Mouse (Mus musculus) neural tube, embryonic 10.5 days (tissue): ENCODE measurements around the gene Myo5c.

Experiments used
- DNase-seq: peaks from one replicate; pipeline ENCODE4 v3.0.0-alpha.2; 2017; ENCODE audit warnings: low spot score; ENCODE audit errors: extremely low spot score

Gene Myo5c

DNA sequence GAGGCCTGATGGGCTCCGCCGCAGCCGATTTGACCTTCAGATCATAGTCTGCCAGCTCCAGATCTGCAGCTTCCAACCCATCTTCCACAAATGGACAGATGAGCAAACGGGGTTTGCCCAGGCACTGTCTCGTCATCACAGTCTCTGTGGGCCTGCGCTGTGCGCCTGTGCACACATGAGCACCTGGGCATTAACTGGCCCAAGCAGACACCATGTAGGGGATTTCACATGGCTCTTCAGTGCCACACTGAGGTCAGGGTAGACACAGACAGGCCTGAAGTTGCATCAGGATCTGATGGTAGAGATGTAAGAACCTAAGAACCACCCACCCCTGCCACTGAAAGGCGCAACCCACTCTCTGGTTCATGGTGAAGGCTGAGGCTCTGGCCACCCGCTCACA, 43.2 kb downstream of the Myo5c start:
- DNase-seq: no peak

DNA sequence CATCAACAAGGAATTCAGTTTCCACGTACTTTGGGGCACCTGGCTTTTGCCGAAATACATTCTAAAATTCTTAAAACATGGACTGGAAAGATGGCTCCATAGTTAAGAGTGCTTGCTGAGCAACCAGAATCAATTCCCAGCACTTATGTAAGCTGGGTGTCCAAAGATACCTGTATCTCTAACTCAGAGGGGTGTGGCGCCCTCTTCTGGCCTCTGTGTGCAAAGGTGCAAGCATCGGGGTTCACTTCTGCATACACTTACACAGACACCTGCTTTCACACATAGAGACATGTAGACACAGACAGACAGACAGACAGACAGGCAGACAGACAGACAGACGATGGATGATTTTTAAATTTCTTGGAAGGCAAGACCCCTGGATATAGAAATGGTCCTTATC, 49.0 kb downstream of the Myo5c start:
- peak; percentile 54 for DNase-seq

DNA sequence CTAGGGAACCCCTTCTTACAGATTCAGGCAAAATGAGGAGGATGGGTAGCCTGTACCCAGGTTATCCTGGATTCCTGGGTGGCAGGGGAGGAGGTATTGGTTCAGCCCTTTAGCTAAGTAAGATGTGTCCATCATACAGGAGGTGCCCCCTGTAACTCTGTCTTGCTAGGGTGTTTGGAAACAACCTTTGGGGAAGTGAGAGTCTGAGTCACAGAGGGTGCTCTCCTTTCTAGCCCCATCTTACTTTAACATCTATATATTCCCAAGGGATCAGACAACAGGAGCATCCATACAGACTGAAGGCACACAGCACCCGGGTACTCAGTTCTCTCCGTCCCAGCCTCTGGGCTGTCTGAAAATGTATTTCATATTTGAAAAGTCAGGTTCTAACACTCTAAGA, 50.4 kb downstream of the Myo5c start:
- DNase-seq: no peak

DNA sequence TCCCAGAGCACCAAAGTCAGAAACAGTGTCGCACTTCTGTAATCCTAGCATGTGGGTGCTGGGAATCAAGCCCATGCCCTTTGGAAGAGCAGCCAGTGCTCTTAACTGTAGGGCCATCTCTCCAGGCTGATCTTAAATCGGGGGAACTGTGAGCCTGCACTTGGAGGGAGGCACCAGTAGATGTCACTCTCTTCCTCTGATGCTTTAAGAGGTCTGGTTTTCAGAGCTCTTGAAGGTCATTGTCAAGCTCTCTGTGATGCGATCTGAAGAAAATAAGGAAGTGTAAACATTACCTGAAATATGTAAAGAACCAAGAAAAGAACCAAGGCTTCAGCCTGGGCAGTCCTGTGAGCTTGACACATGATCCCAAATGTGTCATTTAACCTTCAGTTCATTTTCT, 51.0 kb downstream of the Myo5c start:
- DNase-seq: peak; percentile 43

DNA sequence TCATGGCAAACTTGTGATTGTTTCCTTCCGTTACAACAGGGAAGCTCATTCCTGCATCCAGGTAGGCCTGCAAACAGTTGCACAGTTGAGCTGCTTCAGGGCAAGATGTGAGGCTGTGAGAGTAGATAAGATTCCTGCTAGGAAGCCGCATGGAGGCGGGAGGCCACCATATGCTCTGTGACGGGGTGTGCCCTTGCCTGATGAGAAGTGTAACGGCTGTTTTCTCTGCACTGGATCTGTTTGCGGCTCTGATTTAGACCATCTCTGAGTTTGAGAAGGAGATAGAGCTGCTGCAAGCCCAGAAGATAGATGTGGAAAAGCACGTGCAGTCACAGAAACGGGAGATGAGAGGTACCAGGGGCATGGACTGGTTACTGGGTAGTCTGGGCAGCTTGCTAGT, 51.8 kb downstream of the Myo5c start:
- no peak for DNase-seq

DNA sequence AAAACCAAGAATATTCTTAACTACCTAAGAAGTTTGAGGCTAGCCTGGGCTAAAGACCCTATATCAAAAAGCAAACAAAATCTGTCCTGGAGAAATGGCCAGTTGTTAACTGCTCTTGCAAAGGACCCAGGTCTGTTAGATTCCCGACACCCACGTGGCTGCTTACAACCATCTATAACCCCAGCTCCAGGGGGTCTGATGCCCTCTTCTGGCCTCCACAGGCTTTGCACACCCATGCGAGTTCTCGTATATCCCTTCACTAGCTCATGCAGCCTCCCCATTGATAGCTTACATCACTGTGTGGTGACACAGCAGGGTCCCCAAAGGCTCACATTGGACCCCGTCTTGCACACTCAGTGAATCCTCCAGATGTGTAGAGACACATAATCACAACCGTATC, 53.5 kb downstream of the Myo5c start:
- no peak for DNase-seq

DNA sequence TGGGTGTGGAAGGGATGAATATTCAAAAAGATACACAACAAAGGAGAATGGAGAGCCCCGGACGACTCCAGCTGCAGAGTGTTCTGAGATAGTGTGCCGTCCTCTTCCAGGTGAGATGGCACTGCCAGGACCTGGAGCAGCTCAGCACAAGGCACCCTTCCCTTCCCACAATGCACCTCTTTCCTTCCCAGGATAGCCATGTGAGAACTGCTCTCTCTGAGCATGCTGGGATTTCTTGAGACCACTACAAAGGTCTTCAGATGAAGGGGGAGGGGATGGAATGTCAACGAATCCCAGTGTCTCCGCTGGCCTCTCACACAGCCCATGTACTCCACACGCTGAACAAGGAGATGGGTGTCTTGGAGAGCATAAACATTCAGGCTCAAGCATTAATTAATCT, 55.8 kb downstream of the Myo5c start:
- no peak for DNase-seq

DNA sequence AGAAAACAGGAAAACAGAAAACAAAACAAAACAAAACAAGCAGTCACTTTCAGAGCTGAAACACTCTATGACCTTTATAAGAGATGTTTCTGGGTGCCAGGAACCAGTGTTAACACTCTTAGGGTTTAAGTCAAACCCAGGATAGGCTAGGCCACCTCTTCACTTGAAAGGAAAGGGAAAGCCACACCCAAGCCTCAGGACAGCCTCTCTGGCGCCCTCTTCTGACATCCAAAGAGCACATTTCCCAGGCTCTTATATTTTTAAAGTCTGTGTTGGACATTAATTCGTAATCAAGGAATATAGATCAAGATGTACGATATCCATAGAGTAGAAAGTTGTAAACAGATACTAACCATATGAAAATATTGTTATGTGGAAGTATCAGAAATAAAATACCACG, 57.7 kb downstream of the Myo5c start:
- DNase-seq: no peak

DNA sequence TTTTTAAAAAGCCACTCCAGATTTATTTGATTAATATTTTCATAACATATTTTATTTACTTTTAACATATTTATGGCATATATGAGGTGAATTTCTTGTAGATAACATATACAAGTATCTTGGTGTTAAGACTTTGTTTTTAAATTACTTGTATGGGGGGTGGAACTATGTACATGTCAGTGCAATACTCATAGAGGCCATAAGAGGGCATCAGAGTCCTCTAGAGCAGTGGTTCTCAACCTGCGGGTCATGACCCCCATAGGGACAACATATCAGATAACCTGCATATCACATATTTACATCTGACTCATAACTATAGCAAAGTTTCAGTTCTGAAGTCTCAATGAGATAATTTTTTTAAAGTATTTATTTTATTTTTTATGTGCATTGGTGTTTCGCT, 67.5 kb downstream of the Myo5c start:
- no peak for DNase-seq

DNA sequence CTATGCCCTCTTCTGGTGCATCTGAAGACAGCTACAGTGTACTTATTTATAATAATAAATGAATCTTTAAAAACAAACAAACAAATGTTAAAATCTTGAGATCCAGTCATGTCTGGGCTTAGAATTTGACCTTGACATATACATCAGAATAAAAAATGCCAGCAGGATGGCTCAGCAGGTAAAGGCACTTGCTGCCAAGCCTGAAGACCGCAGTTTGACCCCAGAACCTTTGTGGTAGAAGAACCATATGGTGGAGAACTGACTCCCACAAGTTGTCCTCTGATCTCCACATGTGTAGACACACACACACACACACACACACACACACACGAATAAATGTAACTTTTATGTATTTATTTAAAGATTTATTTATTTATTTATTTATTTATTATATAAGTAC, 71.2 kb downstream of the Myo5c start:
- no peak for DNase-seq

DNA sequence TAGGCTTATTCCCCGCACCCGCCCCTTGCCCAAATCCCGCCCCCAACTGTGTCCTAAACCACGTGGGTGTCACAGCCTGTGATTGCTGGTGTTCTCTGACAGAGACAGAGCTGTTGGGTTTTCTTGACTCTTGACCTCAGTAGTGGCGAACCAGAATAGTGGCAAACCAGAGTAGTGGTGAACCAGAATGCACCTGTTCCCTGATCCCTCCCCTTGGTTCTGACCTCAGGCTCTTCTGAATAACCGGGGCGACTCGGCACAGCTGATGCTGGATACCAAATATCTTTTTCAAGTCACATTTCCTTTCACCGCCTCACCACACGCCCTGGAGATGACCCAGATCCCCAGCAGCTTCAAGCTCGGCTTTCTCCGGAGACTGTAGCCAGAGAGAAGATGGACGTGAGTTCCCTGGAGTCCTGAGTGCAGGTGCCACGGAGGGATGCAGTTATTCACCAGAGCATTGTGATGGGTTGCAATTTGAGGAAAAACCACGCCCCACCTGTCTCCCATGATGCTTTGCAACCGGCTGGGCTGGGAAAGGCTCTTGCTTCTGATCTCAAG, 72.0 kb downstream of the Myo5c start:
- no peak for DNase-seq

DNA sequence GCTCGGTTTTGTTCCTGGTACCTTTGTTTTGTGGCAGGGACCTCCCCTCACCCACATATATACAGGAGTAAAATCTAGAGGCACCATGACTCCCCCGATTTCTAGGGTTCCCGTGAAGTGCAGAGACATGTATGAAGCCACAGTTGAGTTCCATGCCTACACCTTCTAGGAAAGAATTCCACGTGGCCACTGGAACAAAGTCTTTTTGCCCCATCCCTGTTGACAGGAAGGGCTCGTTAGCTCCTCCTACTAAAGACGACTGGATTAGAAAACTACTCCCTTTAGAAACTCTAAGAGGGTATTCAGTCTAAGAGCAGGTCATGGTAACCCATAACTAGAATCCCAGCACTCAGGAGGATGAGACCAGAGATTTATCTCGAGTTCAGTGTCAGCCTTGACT, 72.5 kb downstream of the Myo5c start:
- DNase-seq: no peak

DNA sequence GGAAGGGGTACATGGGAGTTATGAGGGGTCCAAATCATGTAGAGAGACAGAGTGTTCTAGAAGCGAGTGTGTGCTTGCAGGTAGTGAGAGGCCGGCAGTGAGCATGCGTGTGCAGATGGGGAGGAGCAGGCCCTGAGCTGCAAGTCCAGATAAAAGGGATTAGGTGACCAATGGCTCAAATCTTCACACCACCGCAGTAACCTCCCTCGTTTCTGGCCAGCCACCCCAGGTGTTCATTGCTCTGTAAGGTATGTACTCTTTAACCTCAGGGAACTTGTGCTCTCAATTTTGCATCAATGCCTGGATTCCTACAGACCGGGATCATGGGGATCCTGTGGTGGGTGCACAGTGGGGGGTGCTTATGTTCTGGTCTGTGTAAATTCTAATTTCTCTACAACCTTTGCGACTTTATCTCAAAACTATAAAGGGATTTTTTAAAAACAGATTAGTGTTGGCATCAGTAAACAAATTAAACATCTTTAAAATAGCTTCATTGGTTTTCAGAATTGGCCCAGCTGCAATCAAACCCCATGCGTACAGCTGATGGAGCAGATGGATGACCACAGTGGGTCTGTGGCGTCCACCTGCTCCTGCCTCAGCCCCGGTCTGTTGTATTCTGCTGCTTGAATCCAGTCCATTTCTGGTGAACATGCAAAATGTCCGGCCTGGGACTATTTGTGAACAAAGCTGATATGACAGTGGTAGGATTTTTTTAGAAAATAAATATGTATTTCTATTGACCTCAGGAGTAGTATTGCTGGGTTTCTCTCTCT, 74.5 kb downstream of the Myo5c start, which contains the start of gene Gnb5:
TSS of gene Gnb5 (plus strand) at position 163 of the 773 bp plus-strand sequence.
- no peak for DNase-seq

DNA sequence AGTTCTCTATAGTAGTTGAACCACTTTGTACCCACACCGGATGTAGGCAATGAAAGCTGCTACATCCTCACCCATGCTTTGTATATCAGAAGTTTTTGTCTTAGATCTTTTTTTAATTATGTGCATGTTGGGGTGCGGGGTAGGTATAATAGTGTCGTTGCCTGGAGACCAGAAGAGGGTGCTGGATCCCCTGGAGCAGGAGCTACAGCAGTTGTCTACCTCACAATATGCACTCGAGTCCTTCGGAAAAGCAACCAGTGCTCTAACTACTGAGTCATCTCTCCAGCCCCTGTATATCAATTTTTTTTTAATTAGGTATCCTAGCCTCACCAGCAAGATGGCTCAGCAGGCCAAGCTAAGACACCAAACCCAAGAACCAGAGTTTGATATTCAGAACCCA, 75.2 kb downstream of the Myo5c start:
- DNase-seq: no peak

DNA sequence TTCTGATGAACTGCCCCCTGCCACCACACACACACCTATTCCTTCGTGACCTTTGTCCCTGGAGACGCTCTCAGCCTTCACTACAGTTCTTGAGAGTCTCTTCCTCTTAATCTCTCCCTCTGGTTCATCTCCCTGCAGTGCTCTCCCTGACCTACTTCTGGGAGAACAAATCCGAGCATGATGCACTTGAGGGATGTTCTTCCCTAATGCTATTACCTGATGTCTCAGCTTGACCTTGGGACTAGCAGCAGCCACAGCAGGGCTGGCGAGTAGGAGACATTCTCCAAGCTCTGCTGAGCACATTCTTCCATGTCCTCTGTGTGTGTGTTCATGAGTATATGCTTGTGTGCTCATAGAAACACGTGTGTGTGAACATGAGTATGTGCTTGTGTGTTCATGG, 76.8 kb downstream of the Myo5c start:
- no peak for DNase-seq

DNA sequence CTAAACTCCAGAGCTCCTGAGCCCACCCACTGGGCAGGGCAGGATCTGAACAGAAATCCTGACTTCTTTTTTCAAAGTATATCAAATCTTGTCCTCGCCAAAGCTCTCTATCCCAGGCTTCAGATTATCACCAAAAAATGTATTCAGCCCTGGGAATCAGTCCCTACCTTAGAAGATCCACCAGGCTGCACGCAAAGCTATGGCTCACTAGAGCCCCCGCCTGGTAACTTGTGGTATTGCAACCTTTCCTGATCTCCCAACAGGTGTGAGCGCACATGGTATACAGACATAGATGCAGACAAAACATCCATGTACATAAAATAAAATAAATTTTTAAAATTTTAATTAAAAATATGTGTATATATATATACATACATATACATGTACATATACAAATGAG, 80.2 kb downstream of the Myo5c start:
- peak; percentile 85 for DNase-seq

DNA sequence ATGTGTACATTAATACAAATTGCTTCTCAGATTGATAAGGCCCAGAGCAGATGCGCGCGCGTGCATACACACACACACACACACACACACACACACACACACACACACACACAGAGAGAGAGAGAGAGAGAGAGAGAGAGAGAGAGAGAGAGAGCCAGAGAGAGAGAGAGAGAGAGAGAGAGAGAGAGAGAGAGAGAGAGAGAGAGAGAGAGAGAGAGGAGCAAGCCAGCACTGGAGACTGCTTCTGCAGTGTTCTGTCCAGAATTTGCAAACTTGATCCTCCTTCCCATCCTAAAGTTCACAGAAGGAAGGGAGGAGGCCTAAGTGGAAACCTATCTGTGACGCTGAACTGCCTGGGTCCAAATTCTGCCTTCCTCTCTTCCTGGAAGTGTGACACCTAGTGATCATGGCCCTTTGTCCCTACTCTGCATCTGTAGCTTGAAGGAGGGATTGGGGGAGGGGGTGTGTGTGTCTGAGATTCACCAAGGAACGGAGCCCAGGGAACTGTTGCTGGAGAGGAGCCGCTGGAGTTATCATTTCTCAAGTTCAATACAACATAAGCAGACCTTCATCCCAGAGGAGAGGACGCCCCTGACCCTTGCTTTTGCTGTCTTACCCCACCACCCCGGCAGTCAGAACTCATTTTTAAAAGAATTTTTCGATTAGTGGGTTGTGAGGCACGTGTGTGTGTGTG, 81.5 kb downstream of the Myo5c start:
- no peak for DNase-seq

DNA sequence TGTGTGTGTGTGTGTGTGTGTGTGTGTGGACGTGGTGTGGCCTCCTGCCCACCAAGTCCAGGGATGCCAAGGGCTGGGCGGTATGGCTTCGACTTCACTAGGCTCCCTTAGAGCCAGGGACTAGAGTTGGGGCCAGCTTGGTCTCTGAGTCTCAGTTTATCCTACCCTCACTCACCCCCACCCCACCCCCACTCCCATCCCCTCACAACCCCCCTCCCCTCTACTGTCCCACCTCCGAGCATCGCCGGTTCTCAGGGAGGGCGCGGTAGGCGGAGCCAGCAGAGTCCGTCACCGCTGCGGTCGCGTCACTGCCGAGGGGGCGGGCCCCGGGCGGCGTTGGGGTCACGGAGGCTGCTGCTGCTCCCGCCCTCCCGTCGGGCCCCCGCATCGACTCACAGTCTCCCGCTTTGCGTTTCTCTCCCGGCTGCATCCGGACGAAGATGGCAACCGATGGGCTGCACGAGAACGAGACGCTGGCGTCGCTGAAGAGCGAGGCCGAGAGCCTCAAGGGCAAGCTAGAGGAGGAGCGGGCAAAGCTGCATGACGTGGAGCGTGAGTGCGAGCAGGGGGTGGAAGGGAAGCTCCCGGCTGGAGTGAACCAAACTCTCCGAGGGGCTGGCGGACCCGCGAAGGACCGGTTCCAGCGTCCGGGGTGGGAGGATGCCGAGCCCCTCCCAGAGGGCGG, 82.2 kb downstream of the Myo5c start:
- DNase-seq: peak; percentile 89

DNA sequence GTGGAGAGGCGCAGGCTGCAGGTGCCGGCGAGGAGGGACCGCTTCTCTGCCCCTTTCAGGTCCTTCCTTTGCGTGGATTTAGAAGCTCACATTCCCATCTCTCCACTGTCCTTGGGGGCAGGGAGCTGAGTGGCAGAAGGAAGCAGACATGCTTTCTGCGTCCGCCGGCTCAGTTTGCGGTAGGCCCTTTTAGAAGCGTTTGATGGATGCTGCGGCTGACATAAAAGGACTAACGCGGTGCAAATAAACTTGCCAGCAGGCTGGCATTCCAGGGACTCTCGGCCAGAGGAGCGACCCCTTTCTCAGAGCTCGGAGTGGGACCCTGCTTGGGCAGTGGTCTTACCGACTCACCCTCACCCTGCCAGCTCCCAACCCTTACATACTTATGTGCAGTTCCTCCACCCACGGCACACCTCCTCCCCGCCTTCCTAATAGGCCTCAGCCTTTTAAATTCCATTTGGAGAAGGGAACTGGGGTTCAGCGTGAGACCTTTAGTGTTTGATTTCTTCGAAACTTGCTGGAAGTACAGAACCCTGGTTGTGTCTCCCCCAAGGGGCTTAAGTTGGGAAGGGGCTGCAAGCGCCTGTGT, 82.8 kb downstream of the Myo5c start:
- no peak for DNase-seq

DNA sequence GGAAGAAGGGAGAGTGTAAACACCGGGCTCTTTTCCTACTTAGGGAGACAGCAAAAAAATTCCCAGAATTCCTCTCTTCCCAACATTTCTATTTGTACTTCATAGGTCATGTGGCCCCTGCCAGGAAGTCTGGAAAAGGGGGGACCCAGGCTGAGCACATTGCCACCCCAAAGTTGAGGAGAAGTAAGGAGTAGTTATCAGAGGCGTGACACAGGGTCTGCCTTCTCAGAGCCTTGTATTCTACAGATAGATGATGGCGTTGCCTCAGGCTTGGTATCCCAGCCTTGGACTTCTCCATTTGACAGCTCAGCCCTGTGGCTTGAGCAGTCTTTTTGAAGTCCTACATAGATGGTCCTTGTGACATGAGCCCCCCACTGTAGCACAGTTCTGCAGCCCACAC, 83.4 kb downstream of the Myo5c start:
- DNase-seq: no peak

DNA sequence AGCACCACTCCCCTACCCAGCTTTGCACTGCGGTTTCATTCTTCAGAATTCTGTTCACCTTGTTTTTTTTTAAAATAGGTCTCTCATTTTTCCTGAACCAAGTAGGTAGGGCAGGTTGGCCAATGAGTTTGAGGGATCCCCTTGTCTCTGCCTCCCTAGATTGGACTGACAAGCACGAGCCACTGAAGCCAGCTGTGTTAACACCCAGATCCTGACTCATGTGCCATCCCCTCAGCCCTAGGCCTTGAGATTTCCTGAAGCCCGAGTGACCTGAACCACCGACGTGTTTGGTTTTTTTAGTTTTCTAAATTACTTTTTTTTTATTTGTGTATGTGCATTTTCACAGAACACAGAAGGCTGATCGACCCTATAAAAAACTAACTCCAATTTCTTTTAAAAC, 85.0 kb downstream of the Myo5c start:
- no peak for DNase-seq

DNA sequence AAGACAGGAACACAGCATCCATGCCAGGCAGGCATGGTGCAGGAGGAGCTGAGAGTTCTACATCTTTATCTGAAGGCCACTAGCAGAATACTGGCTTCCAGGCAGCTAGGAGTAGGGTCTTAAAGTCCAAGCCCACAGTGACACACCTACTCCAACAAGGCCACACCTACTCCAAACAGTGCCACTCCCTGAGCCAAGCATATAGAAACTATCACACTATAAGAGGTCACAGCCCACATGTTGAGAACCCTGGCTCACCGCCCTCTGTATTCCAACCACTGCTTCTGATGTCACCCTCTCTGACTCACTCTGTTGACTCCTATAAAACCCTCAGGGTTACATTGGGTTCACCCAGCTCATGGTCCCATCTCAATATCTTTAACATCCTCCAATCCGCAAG, 86.4 kb downstream of the Myo5c start:
- no peak for DNase-seq
